Mouse (Mus musculus) heart, embryonic 15.5 days (tissue): ENCODE measurements around the gene Tubd1. TPM values are rescaled to one million over a fixed set of nuclear protein-coding genes. Genes with fewer than 3 reads are reported as not detected.
A peak's percentile ranks its signal among the peaks of the same experiment; 100 is the strongest.
"Not testable (repeated sequence)": the region's sequence is repeated elsewhere in the genome, so short reads cannot be mapped to it uniquely, and the experiment has no call there.

Experiments used
- ATAC-seq: fragments of 200-750 bp; cut with Nextera tagmentation; replicated peaks from 2 replicates; pipeline ENCODE4 v1.8.0; 2017; ENCODE audit warnings: low read depth, moderate TSS enrichment; ENCODE audit not compliant: insufficient number of reproducible peaks, insufficient read depth, low FRiP score
- H3K27ac ChIP-seq: fragments of 300-500 bp; sonication (generic); 2 replicates; pipeline ENCODE4 v1.5.1; 2015; ENCODE audit warnings: mild to moderate bottlenecking, inconsistent platforms
- H3K27me3 ChIP-seq: fragments of 300-500 bp; sonication (generic); 2 replicates; pipeline ENCODE4 v1.6.1; 2015; ENCODE audit warnings: inconsistent platforms
- H3K36me3 ChIP-seq: fragments of 300-500 bp; sonication (generic); 2 replicates; pipeline ENCODE4 v1.6.1; 2015; ENCODE audit warnings: mild to moderate bottlenecking, inconsistent platforms
- H3K4me1 ChIP-seq: fragments of 300-500 bp; sonication (generic); replicated peaks from 2 replicates; pipeline ENCODE4 v1.6.1; 2015; ENCODE audit warnings: inconsistent platforms
- H3K4me2 ChIP-seq: fragments of 300-500 bp; sonication (generic); 2 replicates; pipeline ENCODE4 v1.6.1; 2015; ENCODE audit warnings: inconsistent platforms, mild to moderate bottlenecking, moderate library complexity
- H3K4me3 ChIP-seq: fragments of 300-500 bp; sonication (generic); 2 replicates; pipeline ENCODE4 v1.5.1; 2015; ENCODE audit warnings: mild to moderate bottlenecking, inconsistent platforms
- H3K9ac ChIP-seq: fragments of 300-500 bp; sonication (generic); 2 replicates; pipeline ENCODE4 v1.6.1; 2015; ENCODE audit warnings: mild to moderate bottlenecking, inconsistent platforms
- H3K9me3 ChIP-seq: fragments of 300-500 bp; sonication (generic); replicated peaks from 2 replicates; pipeline ENCODE4 v1.6.1; 2016; ENCODE audit warnings: inconsistent platforms
- WGBS: fragments of 180-500 bp; shearing (Covaris S2); methylation state at CpG from one replicate; pipeline ENCODE4 v1.1.7; 2015; ENCODE audit warnings: mixed read lengths; 5-methylcytosine and 5-hydroxymethylcytosine counted together
- polyA plus RNA-seq: library from polyadenylated mRNA; unstranded; fragments of >200 nt; fragmentation: Nextera tagmentation; extraction: Ambion mirVana; gene quantifications from 2 replicates; pipeline ENCODE4 v1.2.1, GENCODE M21; 2015

The Tubd1 gene
- polyA plus RNA-seq, 1 experiment from 2014 or later = 11.7 TPM

- H3K36me3 ChIP-seq = peaks cover 39% of the 10 kb centered on the region
- 87% methylated on average over 6 of the region's 6 CpGs for WGBS
- not testable (repeated sequence) for H3K27ac ChIP-seq, H3K4me1 ChIP-seq, H3K4me2 ChIP-seq, H3K9me3 ChIP-seq, H3K27me3 ChIP-seq, H3K9ac ChIP-seq, H3K4me3 ChIP-seq, ATAC-seq
Measured at GRCm38 (mm10) chr11:86533302-86533701, 11.5 kb upstream of the Tubd1 start.

GRCm38 (mm10) chr11:86534201-86534910, 10.4 kb upstream of the Tubd1 start:
- H3K4me1 ChIP-seq = no peaks in the 10 kb centered on the region
- H3K36me3 ChIP-seq = peaks cover 34% of the 10 kb centered on the region
- no peaks in the 10 kb centered on the region for H3K27me3 ChIP-seq
- H3K9me3 ChIP-seq = no peaks in the 10 kb centered on the region
- H3K4me3 ChIP-seq = no peak overlapping the region
- H3K27ac ChIP-seq = no peak overlapping the region
- 88% methylated on average over 5 of the region's 5 CpGs for WGBS
- H3K4me2 ChIP-seq = no peak overlapping the region
- H3K9ac ChIP-seq = no peak overlapping the region
- no peak for ATAC-seq

- ATAC-seq = no peak
- H3K27me3 ChIP-seq = no peaks in the 10 kb centered on the region
- peaks cover 18% of the 10 kb centered on the region for H3K4me1 ChIP-seq
- no peaks in the 10 kb centered on the region for H3K9me3 ChIP-seq
- H3K9ac ChIP-seq = no peak overlapping the region
- H3K4me3 ChIP-seq = no peak overlapping the region
- no peak overlapping the region for H3K27ac ChIP-seq
- H3K4me2 ChIP-seq = no peak overlapping the region
- H3K36me3 ChIP-seq = peaks cover 4% of the 10 kb centered on the region; the same call in 1 of the 2 replicates
- 90% methylated on average over 4 of the region's 4 CpGs for WGBS
Measured at GRCm38 (mm10) chr11:86538786-86539185, 6.0 kb upstream of the Tubd1 start.

- Histone ChIP-seq H3K4me1 (peaks cover 18% of the 10 kb centered on the region), H3K9me3 (no peaks in the 10 kb centered on the region), H3K27me3 (no peaks in the 10 kb centered on the region), H3K9ac (no peak overlapping the region), H3K4me3 (no peak overlapping the region), H3K36me3 (no peaks in the 10 kb centered on the region), H3K4me2 (no peak overlapping the region), H3K27ac (no peak overlapping the region)
- WGBS = 76% methylated on average over 6 of the region's 6 CpGs
- no peak for ATAC-seq
Measured at GRCm38 (mm10) chr11:86539716-86540475, 4.9 kb upstream of the Tubd1 start.

- no peak for ATAC-seq
Measured at GRCm38 (mm10) chr11:86540476-86540845, 4.3 kb upstream of the Tubd1 start.

GRCm38 (mm10) chr11:86542851-86543250, 1.9 kb upstream of the Tubd1 start:
- H3K9me3 ChIP-seq = no peaks in the 10 kb centered on the region
- peak overlapping the region; percentile 84; the same call in 1 of the 2 replicates for H3K4me3 ChIP-seq
- peak overlapping the region; percentile 39; the same call in 1 of the 2 replicates for H3K27ac ChIP-seq
- peaks cover 26% of the 10 kb centered on the region for H3K4me1 ChIP-seq
- peak overlapping the region; percentile 65 for H3K4me2 ChIP-seq
- peak overlapping the region; percentile 6 for H3K9ac ChIP-seq
- H3K27me3 ChIP-seq = no peaks in the 10 kb centered on the region
- WGBS = 70% methylated on average over 1 of the region's 1 CpGs
- no peak for ATAC-seq
- H3K36me3 ChIP-seq = no peaks in the 10 kb centered on the region

More at GRCm38 (mm10) chr11:86540476-86540845, 4.3 kb upstream of the Tubd1 start:
- Histone ChIP-seq H3K27me3 (no peaks in the 10 kb centered on the region), H3K4me2 (no peak overlapping the region), H3K9me3 (no peaks in the 10 kb centered on the region), H3K4me1 (peaks cover 18% of the 10 kb centered on the region), H3K36me3 (no peaks in the 10 kb centered on the region), H3K4me3 (no peak overlapping the region), H3K9ac (no peak overlapping the region), H3K27ac (no peak overlapping the region)
- WGBS = 86% methylated on average over 2 of the region's 2 CpGs

GRCm38 (mm10) chr11:86543960-86544638, 692 bp upstream of the Tubd1 start:
- Histone ChIP-seq H3K4me1 (peaks cover 29% of the 10 kb centered on the region), H3K9ac (peak overlapping the region; percentile 93), H3K36me3 (peaks cover 2% of the 10 kb centered on the region), H3K4me2 (peak overlapping the region; percentile 65), H3K9me3 (no peaks in the 10 kb centered on the region), H3K27me3 (no peaks in the 10 kb centered on the region), H3K4me3 (peak overlapping the region; percentile 84), H3K27ac (peak overlapping the region; percentile 85)
- under 1% methylated on average over 50 of the region's 50 CpGs for WGBS
- peak; percentile 61 for ATAC-seq

GRCm38 (mm10) chr11:86545556-86545955, 765 bp downstream of the Tubd1 start:
- peak overlapping the region; percentile 64 for H3K4me2 ChIP-seq
- H3K4me1 ChIP-seq = peaks cover 29% of the 10 kb centered on the region
- no peak for ATAC-seq
- 73% methylated on average over 8 of the region's 8 CpGs for WGBS
- H3K9ac ChIP-seq = peak overlapping the region; percentile 57
- no peaks in the 10 kb centered on the region for H3K9me3 ChIP-seq
- H3K27ac ChIP-seq = peak overlapping the region; percentile 84
- H3K36me3 ChIP-seq = peaks cover 15% of the 10 kb centered on the region
- peak overlapping the region; percentile 84 for H3K4me3 ChIP-seq
- H3K27me3 ChIP-seq = no peaks in the 10 kb centered on the region

- Histone ChIP-seq H3K36me3 (peaks cover 21% of the 10 kb centered on the region), H3K9me3 (no peaks in the 10 kb centered on the region), H3K4me2 (no peak overlapping the region), H3K27me3 (no peaks in the 10 kb centered on the region), H3K4me3 (no peak overlapping the region), H3K9ac (no peak overlapping the region), H3K4me1 (peaks cover 22% of the 10 kb centered on the region), H3K27ac (no peak overlapping the region)
- ATAC-seq = no peak
- 89% methylated on average over 1 of the region's 1 CpGs for WGBS
Measured at GRCm38 (mm10) chr11:86547412-86547811, 2.6 kb downstream of the Tubd1 start.

- peaks cover 45% of the 10 kb centered on the region for H3K36me3 ChIP-seq
- H3K4me3 ChIP-seq = no peak overlapping the region
- no peaks in the 10 kb centered on the region for H3K9me3 ChIP-seq
- H3K4me2 ChIP-seq = no peak overlapping the region
- no peak overlapping the region for H3K27ac ChIP-seq
- ATAC-seq = no peak
- no peak overlapping the region for H3K9ac ChIP-seq
- no peaks in the 10 kb centered on the region for H3K27me3 ChIP-seq
- 87% methylated on average over 6 of the region's 6 CpGs for WGBS
- H3K4me1 ChIP-seq = peaks cover 2% of the 10 kb centered on the region; the same call in 1 of the 2 replicates
Measured at GRCm38 (mm10) chr11:86553525-86553924, 8.7 kb downstream of the Tubd1 start.

- Histone ChIP-seq H3K27me3 (no peaks in the 10 kb centered on the region), H3K9me3 (no peaks in the 10 kb centered on the region), H3K4me3 (no peak overlapping the region), H3K4me1 (no peaks in the 10 kb centered on the region), H3K4me2 (no peak overlapping the region), H3K36me3 (peaks cover 28% of the 10 kb centered on the region; the same call in 1 of the 2 replicates), H3K27ac (no peak overlapping the region), H3K9ac (no peak overlapping the region)
- no peak for ATAC-seq
- 94% methylated on average over 4 of the region's 4 CpGs for WGBS
Measured at GRCm38 (mm10) chr11:86558258-86558657, 13.5 kb downstream of the Tubd1 start.
